Mouse (Mus musculus): ENCODE measurements around the gene Abtb1. TPM values are rescaled to one million over a fixed set of nuclear protein-coding genes. Genes with fewer than 3 reads are reported as not detected.

Abtb1 gene
- total RNA-seq, 2 experiments from 2014 or later, result 34.8 to 35.3 TPM

GRCm38 (mm10) chr6:88811880-88812400 lies 29.8 kb downstream of the Abtb1 start:
- no peak for DNase-seq (ENCODE audit: low spot score in 2 of 2)

GRCm38 (mm10) chr6:88811396-88811795 lies 30.4 kb downstream of the Abtb1 start:
- intact Hi-C loops (cut with DNase I), result loop anchor here (2.0 to 5.0 kb wide), 2 partner anchors 19 to 79 kb away; no protein-coding TSS in a partner anchor
- DNase-seq (ENCODE audit: low spot score in 2 of 2), result peak in 1 of 2 experiments; percentile 80

More at GRCm38 (mm10) chr6:88811880-88812400, 29.8 kb downstream of the Abtb1 start:
- intact Hi-C loops (cut with DNase I), result loop anchor here (2.0 to 5.0 kb wide), 2 partner anchors 19 to 80 kb away; no protein-coding TSS in a partner anchor

GRCm38 (mm10) chr6:88810291-88810690 lies 31.5 kb downstream of the Abtb1 start:
- intact Hi-C loops (cut with DNase I), result loop anchor here (2.0 to 5.0 kb wide), 2 partner anchors 17 to 78 kb away; no protein-coding TSS in a partner anchor

GRCm38 (mm10) chr6:88809091-88810037 lies 32.4 kb downstream of the Abtb1 start:
- intact Hi-C loops (cut with DNase I), result loop anchor here (2.0 to 5.0 kb wide), 2 partner anchors 17 to 77 kb away; no protein-coding TSS in a partner anchor
- peak in 1 of 2 experiments; percentile 59 for DNase-seq (ENCODE audit: low spot score in 2 of 2)

More at GRCm38 (mm10) chr6:88810291-88810690, 31.5 kb downstream of the Abtb1 start:
- no peak for DNase-seq (ENCODE audit: low spot score in 2 of 2)

- no peak for DNase-seq (ENCODE audit: low spot score in 2 of 2)
- intact Hi-C loops (cut with DNase I), result no loop called here
Observed at GRCm38 (mm10) chr6:88804966-88805577, 36.7 kb downstream of the Abtb1 start.

GRCm38 (mm10) chr6:88803957-88804695 lies 37.7 kb downstream of the Abtb1 start:
- DNase-seq (ENCODE audit: low spot score in 2 of 2), result no peak
- intact Hi-C loops (cut with DNase I), result no loop called here

- intact Hi-C loops (cut with DNase I), result no loop called here
Observed at GRCm38 (mm10) chr6:88803051-88803450, 38.7 kb downstream of the Abtb1 start.

GRCm38 (mm10) chr6:88800735-88801134 lies 41.0 kb downstream of the Abtb1 start:
- no peak for DNase-seq (ENCODE audit: low spot score in 2 of 2)
- intact Hi-C loops (cut with DNase I), result no loop called here

More at GRCm38 (mm10) chr6:88803051-88803450, 38.7 kb downstream of the Abtb1 start:
- DNase-seq (ENCODE audit: low spot score in 2 of 2), result no peak

- intact Hi-C loops (cut with DNase I), result no loop called here
- no peak for DNase-seq (ENCODE audit: low spot score in 2 of 2)
Observed at GRCm38 (mm10) chr6:88800191-88800590, 41.6 kb downstream of the Abtb1 start.

- intact Hi-C loops (cut with DNase I), result no loop called here
Observed at GRCm38 (mm10) chr6:88794561-88794971, 47.2 kb downstream of the Abtb1 start.

GRCm38 (mm10) chr6:88793872-88794271 lies 47.9 kb downstream of the Abtb1 start:
- DNase-seq (ENCODE audit: low spot score in 2 of 2), result peak in 1 of 2 experiments; percentile 77
- intact Hi-C loops (cut with DNase I), result loop anchor here (2.0 kb wide), 1 partner anchor 17 kb away; no protein-coding TSS in a partner anchor

More at GRCm38 (mm10) chr6:88794561-88794971, 47.2 kb downstream of the Abtb1 start:
- no peak for DNase-seq (ENCODE audit: low spot score in 2 of 2)

- intact Hi-C loops (cut with DNase I), result loop anchor here (2.0 kb wide), 1 partner anchor 18 kb away; no protein-coding TSS in a partner anchor
- no peak for DNase-seq (ENCODE audit: low spot score in 2 of 2)
Observed at GRCm38 (mm10) chr6:88793243-88793642, 48.5 kb downstream of the Abtb1 start.

- intact Hi-C loops (cut with DNase I), result loop anchor here (2.0 kb wide), 1 partner anchor 19 kb away; no protein-coding TSS in a partner anchor
- DNase-seq (ENCODE audit: low spot score in 2 of 2), result no peak
Observed at GRCm38 (mm10) chr6:88792147-88792691, 49.6 kb downstream of the Abtb1 start.

GRCm38 (mm10) chr6:88791299-88791698 lies 50.5 kb downstream of the Abtb1 start:
- no peak for DNase-seq (ENCODE audit: low spot score in 2 of 2)
- intact Hi-C loops (cut with DNase I), result no loop called here

- DNase-seq (ENCODE audit: low spot score in 2 of 2), result no peak
- intact Hi-C loops (cut with DNase I), result no loop called here
Observed at GRCm38 (mm10) chr6:88788219-88788618, 53.6 kb downstream of the Abtb1 start.

GRCm38 (mm10) chr6:88787496-88787895 lies 54.3 kb downstream of the Abtb1 start:
- intact Hi-C loops (cut with DNase I), result no loop called here
- DNase-seq (ENCODE audit: low spot score in 2 of 2), result no peak

- peak in 1 of 2 experiments; percentile 75 for DNase-seq (ENCODE audit: low spot score in 2 of 2)
- intact Hi-C loops (cut with DNase I), result no loop called here
Observed at GRCm38 (mm10) chr6:88786732-88787445, 54.9 kb downstream of the Abtb1 start.
